Mouse (Mus musculus) neural tube, embryonic 14.5 days (tissue): Measurements from ENCODE around the gene Phldb2. TPM values are rescaled to one million over a fixed set of nuclear protein-coding genes. Genes with fewer than 3 reads are reported as not detected.
A peak's percentile ranks its signal among the peaks of the same experiment; 100 is the strongest.

ENCODE experiments used
- ATAC-seq: fragments of 200-750 bp; cut with Nextera tagmentation; 2 replicates; pipeline ENCODE4 v1.8.0; 2017; ENCODE audit warnings: low read depth, mild to moderate bottlenecking, moderate TSS enrichment, moderate library complexity
- H3K27ac ChIP-seq: fragments of 300-500 bp; sonication (generic); 2 replicates; pipeline ENCODE4 v1.5.1; 2014; ENCODE audit warnings: low read depth, mild to moderate bottlenecking, control low read depth, low read length, moderate library complexity, mixed read lengths
- H3K27me3 ChIP-seq: fragments of 300-500 bp; sonication (generic); 2 replicates; pipeline ENCODE4 v1.6.1; 2014; ENCODE audit warnings: low read length; ENCODE audit not compliant: control insufficient read depth, insufficient read depth
- H3K36me3 ChIP-seq: fragments of 300-500 bp; sonication (generic); 2 replicates; pipeline ENCODE4 v1.6.1; 2014; ENCODE audit warnings: low read length, mixed read lengths; ENCODE audit not compliant: control insufficient read depth, insufficient read depth
- H3K4me1 ChIP-seq: fragments of 300-500 bp; sonication (generic); 2 replicates; pipeline ENCODE4 v1.6.1; 2014; ENCODE audit warnings: low read length; ENCODE audit not compliant: control insufficient read depth, insufficient read depth
- H3K4me2 ChIP-seq: fragments of 300-500 bp; sonication (generic); 2 replicates; pipeline ENCODE4 v1.6.1; 2014; ENCODE audit warnings: mild to moderate bottlenecking, low read depth, low read length, control low read depth
- H3K4me3 ChIP-seq: fragments of 300-500 bp; sonication (generic); 2 replicates; pipeline ENCODE4 v1.5.1; 2014; ENCODE audit warnings: low read depth, low read length, control low read depth, mixed read lengths
- H3K9ac ChIP-seq: fragments of 300-500 bp; sonication (generic); replicated peaks from 2 replicates; pipeline ENCODE4 v1.6.1; 2014; ENCODE audit warnings: low read depth, mild to moderate bottlenecking, control low read depth, low read length, mixed read lengths
- H3K9me3 ChIP-seq: fragments of 300-500 bp; sonication (generic); 2 replicates; pipeline ENCODE4 v1.6.1; 2016; ENCODE audit warnings: low read length; ENCODE audit not compliant: control insufficient read depth
- WGBS: fragments of 180-500 bp; shearing (Covaris S2); extraction: QIAGEN DNeasy Blood & Tissue Kit; methylation state at CpG from one replicate; pipeline ENCODE4 v1.1.7; 2014; 5-methylcytosine and 5-hydroxymethylcytosine counted together
- polyA plus RNA-seq: library from polyadenylated mRNA; unstranded; fragments of >200 nt; fragmentation: Nextera tagmentation; extraction: Ambion mirVana; gene quantifications from 2 replicates; pipeline ENCODE4 v1.2.1, GENCODE M21; 2014

Gene Phldb2
- polyA plus RNA-seq, 1 experiment from 2014 or later: 4.2 TPM

- Histone ChIP-seq H3K27me3 (no peaks in the 10 kb centered on the region), H3K4me3 (no peak overlapping the region), H3K9me3 (no peaks in the 10 kb centered on the region), H3K36me3 (peaks cover 33% of the 10 kb centered on the region), H3K27ac (no peak overlapping the region), H3K4me1 (0 out of 2 replicates have a peak, but pooled peaks cover 4% of the 10 kb centered on the region), H3K4me2 (no peak overlapping the region), H3K9ac (no peak overlapping the region)
- ATAC-seq: no peak
- 93% methylated on average over 3 of the region's 3 CpGs for WGBS
Observed at GRCm38 (mm10) chr16:45736724-45737123, 216.7 kb downstream of the Phldb2 start.

GRCm38 (mm10) chr16:45729163-45729562 lies 224.2 kb downstream of the Phldb2 start:
- Histone ChIP-seq H3K27ac (no peak overlapping the region), H3K4me2 (no peak overlapping the region), H3K27me3 (no peaks in the 10 kb centered on the region), H3K4me3 (no peak overlapping the region), H3K4me1 (peaks cover 8% of the 10 kb centered on the region), H3K36me3 (peaks cover 16% of the 10 kb centered on the region), H3K9me3 (no peaks in the 10 kb centered on the region), H3K9ac (no peak overlapping the region)
- 73% methylated on average over 5 of the region's 5 CpGs for WGBS
- ATAC-seq: no peak

GRCm38 (mm10) chr16:45724742-45725102 lies 228.7 kb downstream of the Phldb2 start:
- peak; percentile 73 for ATAC-seq
- Histone ChIP-seq H3K4me1 (peaks cover 31% of the 10 kb centered on the region), H3K9ac (peak overlapping the region; percentile 90), H3K36me3 (peaks cover 5% of the 10 kb centered on the region; the same call in 1 of the 2 replicates), H3K27ac (peak overlapping the region; percentile 99), H3K9me3 (no peaks in the 10 kb centered on the region), H3K27me3 (no peaks in the 10 kb centered on the region), H3K4me3 (peak overlapping the region; percentile 68), H3K4me2 (peak overlapping the region; percentile 93)
- 0% methylated on average over 10 of the region's 10 CpGs for WGBS

- WGBS: under 1% methylated on average over 30 of the region's 30 CpGs
- H3K27ac ChIP-seq: peak within 1 kb of the TSS; percentile 99
- no peaks in the 10 kb centered on the region for H3K27me3 ChIP-seq
- peak; percentile 85 for ATAC-seq
- peak within 1 kb of the TSS; percentile 68 for H3K4me3 ChIP-seq
- H3K4me2 ChIP-seq: peak within 1 kb of the TSS; percentile 93
- no peaks in the 10 kb centered on the region for H3K9me3 ChIP-seq
- H3K36me3 ChIP-seq: peaks cover 9% of the 10 kb centered on the region; the same call in 1 of the 2 replicates
- H3K9ac ChIP-seq: peak within 1 kb of the TSS; percentile 90
- peaks cover 31% of the 10 kb centered on the region for H3K4me1 ChIP-seq
Observed at GRCm38 (mm10) chr16:45724061-45724741, 229.2 kb downstream of the Phldb2 start, which contains the start of gene Tagln3. Gene Tagln3 (minus strand): TSS chr16:45724608.

- Histone ChIP-seq H3K4me3 (peak overlapping the region; percentile 68), H3K9ac (peak overlapping the region; percentile 90), H3K4me2 (peak overlapping the region; percentile 93), H3K36me3 (peaks cover 11% of the 10 kb centered on the region; the same call in 1 of the 2 replicates), H3K27ac (peak overlapping the region; percentile 99), H3K27me3 (no peaks in the 10 kb centered on the region), H3K4me1 (peaks cover 31% of the 10 kb centered on the region), H3K9me3 (no peaks in the 10 kb centered on the region)
- 16% methylated on average over 6 of the region's 6 CpGs for WGBS
- peak; percentile 62 for ATAC-seq
Observed at GRCm38 (mm10) chr16:45723172-45723901, 230.1 kb downstream of the Phldb2 start.

- H3K4me3 ChIP-seq: peak overlapping the region; percentile 68
- H3K9ac ChIP-seq: peak overlapping the region; percentile 90
- H3K9me3 ChIP-seq: no peaks in the 10 kb centered on the region
- H3K27ac ChIP-seq: peak overlapping the region; percentile 99
- peaks cover 18% of the 10 kb centered on the region; the same call in 1 of the 2 replicates for H3K36me3 ChIP-seq
- H3K27me3 ChIP-seq: no peaks in the 10 kb centered on the region
- WGBS: 19% methylated on average over 3 of the region's 3 CpGs
- peaks cover 31% of the 10 kb centered on the region for H3K4me1 ChIP-seq
- H3K4me2 ChIP-seq: peak overlapping the region; percentile 93
- no peak for ATAC-seq
Observed at GRCm38 (mm10) chr16:45722460-45722951, 230.9 kb downstream of the Phldb2 start.

- no peak overlapping the region for H3K9ac ChIP-seq
- no peak for ATAC-seq
- H3K27ac ChIP-seq: no peak overlapping the region
- H3K27me3 ChIP-seq: no peaks in the 10 kb centered on the region
- peaks cover 25% of the 10 kb centered on the region; the same call in 1 of the 2 replicates for H3K36me3 ChIP-seq
- H3K4me3 ChIP-seq: no peak overlapping the region
- WGBS: 80% methylated on average over 10 of the region's 10 CpGs
- peaks cover 28% of the 10 kb centered on the region for H3K4me1 ChIP-seq
- H3K4me2 ChIP-seq: no peak overlapping the region
- H3K9me3 ChIP-seq: no peaks in the 10 kb centered on the region
Observed at GRCm38 (mm10) chr16:45720022-45720630, 233.3 kb downstream of the Phldb2 start.

- Histone ChIP-seq H3K36me3 (peaks cover 28% of the 10 kb centered on the region; the same call in 1 of the 2 replicates), H3K4me2 (no peak overlapping the region), H3K27ac (no peak overlapping the region), H3K4me1 (peaks cover 23% of the 10 kb centered on the region), H3K9me3 (no peaks in the 10 kb centered on the region), H3K9ac (no peak overlapping the region), H3K4me3 (no peak overlapping the region), H3K27me3 (no peaks in the 10 kb centered on the region)
- ATAC-seq: no peak
- 95% methylated on average over 4 of the region's 4 CpGs for WGBS
Observed at GRCm38 (mm10) chr16:45718296-45718695, 235.1 kb downstream of the Phldb2 start.
